Mouse (Mus musculus) G1E-ER4 (cell line): ENCODE data around the gene Lyl1. TPM values are rescaled to one million over a fixed set of nuclear protein-coding genes. Genes with fewer than 3 reads are reported as not detected.

ENCODE experiments used
- GATA1 ChIP-seq: IDR thresholded peaks from one replicate; pipeline ENCODE4 v1.8.0; 2012; ENCODE audit warnings: low read length, inconsistent platforms
- polyA plus RNA-seq: library from polyadenylated mRNA; stranded (reverse); fragments of >175 nt; gene quantifications from 2 replicates; pipeline ENCODE4 v1.2.3, GENCODE M21; 2012

The Lyl1 gene
- polyA plus RNA-seq, 1 experiment: 447 TPM

DNA sequence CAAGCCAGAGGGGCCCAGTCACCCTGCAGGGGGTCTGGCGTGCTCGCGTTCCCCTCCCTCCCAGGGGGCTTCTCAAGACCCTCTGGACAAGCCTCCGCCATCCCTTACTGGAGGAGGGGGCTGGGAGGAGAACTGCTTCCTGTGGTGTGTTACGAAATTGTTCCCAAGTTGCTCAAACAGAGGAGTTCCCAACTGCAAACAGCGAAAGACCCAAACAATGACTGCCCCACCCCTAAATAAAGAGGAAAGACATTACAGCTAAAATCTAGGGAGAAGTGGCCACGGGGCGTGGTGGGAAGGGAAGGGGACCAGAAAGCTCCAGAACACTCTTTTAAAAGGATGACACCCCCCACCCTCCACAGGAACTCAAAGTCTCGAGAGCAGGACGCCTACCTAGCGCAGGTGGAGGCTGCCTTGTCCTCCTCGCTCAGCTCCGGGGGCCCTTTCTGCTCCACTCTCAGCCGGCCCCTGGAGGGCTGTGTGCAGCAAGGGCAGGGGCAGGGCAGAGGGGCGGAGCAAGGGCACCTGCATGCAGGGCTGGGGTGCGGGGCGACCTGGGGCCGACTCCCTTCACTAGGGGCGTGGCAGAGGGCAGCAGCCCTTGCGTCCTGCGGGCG, 6.1 kb downstream of the Lyl1 start:
- TF ChIP-seq GATA1: no peak

DNA sequence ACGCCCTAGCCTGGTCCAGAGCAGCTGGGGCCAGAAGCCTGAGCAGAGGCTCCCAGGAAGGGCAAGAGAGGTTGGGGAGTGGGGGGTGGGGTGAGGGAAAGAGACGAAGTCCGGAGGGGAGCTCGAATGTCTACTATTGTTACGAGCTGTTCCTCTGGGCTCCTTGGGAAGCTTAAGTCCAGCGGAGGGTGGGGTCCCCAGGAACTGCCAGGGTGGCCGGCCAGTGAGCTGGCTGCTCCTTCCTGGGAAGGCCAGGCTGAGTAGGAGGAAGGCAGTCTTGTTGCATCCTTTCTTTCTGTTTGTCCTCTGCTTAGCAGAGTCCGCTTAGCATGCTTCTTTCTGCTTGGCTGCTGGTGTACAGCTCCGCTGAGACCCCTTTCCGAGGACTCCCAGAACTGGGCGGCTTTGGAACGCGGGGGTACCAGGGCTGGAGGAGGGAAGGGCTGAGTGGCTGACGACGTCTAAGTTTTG, 6.8 kb downstream of the Lyl1 start:
- no peak for TF ChIP-seq GATA1

DNA sequence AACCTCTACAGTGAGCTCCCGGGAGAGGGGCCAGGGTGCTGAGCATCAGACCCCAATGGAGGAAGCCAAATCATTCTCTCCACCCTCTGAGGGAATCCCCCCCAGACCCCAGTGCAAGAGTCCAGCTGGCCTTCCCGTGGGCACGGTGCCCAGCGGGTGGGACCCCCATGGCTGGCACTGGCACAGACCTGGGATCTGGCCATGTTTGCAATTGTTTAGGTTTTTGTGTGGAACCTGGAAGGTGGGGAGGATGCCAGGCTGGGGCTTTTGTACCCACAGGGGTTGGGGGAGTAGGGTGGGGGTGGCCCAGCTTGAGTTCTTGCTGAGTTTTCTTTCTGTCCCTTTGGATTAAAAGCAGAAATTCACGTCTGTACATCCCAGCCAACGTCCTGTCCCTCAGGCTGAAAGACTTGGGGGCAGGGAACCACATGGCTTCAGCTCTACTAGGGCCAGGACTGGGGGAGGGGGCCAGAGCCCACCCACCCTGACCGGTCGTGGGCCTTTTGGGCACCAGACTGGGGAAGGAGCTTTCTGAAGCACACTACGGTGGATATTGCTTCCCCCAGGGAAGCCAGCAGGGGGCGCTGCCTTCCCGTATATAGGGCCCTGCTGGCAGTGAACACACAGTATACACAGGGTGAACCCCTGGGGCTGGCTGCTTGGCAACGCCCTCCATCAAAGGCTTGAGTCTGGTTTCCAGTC, 7.7 kb downstream of the Lyl1 start:
- TF ChIP-seq GATA1: no peak

DNA sequence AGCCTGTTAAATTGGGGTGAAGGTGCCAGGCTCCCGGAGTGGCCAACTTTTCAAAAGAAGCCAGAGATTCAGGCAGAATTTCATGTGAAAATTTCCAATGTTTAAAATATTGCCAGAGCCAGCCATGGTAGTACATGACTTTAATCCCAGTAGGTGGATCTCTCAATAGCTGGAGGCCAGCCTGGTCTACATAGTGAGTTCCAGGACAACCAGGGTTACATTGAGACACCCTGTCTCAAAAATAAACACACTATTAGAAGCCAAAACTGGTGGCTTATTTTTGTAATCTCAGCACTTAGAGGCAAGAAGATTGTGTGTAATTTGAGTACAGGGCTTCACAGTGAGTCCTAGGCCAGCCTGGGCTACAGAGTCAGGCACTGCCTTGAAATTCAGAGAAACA, 8.7 kb downstream of the Lyl1 start:
- no peak for TF ChIP-seq GATA1

DNA sequence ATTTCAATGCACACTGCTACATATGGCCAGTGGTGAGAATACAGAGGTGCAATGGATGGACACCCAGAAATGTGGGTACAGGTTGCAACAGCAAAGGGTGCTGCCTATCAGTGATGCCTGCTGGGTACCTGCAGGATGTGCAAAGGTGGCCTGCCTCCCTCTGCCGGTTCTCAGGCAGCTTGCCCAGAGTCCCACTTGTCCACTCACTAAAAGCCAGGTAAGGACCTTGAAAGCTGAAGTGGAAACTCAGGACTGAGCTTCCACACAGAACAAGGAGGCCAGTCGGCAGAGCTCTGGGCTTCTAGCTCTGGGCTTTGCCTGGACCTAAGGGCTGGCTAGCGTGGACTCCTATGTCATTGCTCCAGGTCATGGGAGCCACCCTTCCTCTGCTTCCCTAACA, 10.1 kb downstream of the Lyl1 start:
- no peak for TF ChIP-seq GATA1

DNA sequence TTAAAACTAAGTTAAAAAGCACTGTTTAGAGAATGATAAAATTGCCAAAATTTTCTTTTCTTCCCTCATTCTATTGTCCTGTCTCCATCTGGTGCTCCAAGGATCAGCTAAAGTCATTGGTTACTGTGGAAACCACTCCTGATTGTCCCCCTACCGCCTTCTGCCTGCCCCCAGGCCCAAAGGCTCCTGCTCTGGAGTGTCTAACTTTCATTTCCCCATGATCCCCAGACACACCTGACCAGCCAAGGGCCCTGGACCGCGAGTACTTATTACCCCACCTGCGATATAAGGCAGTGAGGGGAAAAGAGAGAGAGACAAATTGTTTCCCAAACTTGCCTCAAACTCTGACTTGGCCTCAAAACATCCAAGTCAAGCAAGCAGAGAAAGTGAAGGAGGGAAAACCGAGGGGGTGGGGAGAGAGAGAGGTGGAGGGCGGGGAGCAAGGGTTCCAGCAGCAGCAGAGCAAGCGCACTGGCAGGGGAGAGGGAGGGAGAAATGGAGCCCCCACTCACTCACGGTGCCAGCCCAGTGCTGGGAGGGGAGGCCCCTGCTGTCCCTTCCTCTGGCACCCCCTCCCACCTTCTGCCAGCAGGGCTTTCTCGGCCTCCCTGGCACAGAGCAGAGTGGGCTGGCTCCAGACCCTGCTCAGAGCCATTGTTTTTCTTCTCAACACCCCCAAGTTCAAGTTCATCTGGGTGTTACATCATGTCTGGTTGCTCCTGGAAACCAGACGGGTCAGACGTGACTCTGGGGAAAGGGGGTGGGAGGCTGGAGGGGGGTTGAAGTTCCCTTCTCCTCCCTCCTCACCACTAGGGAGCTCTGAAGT, 10.9 kb downstream of the Lyl1 start:
- no peak for TF ChIP-seq GATA1

DNA sequence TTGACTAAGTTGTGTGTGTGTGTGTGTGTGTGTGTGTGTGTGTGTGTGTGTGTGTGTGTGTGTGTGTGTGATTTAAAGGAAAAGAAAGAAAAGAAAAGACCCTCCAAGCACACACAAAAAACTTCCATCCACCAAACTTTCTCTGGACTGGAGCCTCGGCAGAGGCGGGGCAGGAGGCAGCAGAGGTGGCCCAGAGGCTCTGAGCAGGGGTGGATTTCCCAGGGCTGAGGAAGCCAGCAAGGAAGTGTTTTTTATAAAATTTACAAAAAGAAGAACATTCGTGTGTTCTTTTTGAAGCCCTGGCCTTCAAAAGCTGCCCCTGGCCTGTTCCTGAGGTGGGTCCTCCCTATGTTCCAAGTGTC, 11.5 kb downstream of the Lyl1 start:
- no peak for TF ChIP-seq GATA1

DNA sequence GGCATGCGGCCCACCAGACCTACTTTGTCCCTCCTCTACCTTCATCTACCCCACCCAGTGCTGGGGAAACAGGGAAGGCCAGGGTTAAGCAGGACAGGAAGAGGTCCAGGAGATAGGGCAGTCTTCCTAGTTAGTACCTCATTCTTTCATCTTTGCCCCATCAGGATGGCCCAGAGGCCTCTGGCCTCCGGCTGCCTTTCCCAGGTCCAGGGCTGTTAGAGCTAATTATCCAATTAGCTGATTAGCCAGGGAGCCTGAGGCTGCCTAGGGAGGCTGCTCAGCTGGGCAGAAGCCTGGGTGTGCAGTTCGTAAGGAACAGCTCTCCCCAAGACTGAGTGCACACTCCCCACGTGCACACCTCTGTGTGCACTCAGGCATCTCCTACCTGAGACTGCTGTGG, 12.1 kb downstream of the Lyl1 start:
- no peak for TF ChIP-seq GATA1

DNA sequence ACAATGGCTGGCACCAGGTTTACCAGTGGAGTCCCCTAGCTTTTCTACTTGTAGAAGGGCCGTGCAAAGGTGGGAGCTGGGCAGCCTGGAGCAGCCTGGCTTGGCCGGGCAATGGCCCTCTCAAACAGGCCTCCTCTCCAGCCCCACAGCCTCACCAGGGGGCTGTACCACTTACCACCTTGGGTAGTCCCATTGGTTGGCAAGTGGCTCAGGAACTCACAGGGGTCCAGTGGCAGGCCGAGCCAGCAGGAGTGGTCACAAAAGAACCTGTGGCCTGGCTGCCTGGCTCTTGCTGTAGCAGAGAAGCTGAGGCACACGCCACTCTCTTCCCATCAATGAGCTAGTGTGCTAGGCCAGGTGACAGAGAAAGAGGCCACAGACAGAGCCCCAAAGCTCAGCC, 12.9 kb downstream of the Lyl1 start:
- TF ChIP-seq GATA1: no peak

DNA sequence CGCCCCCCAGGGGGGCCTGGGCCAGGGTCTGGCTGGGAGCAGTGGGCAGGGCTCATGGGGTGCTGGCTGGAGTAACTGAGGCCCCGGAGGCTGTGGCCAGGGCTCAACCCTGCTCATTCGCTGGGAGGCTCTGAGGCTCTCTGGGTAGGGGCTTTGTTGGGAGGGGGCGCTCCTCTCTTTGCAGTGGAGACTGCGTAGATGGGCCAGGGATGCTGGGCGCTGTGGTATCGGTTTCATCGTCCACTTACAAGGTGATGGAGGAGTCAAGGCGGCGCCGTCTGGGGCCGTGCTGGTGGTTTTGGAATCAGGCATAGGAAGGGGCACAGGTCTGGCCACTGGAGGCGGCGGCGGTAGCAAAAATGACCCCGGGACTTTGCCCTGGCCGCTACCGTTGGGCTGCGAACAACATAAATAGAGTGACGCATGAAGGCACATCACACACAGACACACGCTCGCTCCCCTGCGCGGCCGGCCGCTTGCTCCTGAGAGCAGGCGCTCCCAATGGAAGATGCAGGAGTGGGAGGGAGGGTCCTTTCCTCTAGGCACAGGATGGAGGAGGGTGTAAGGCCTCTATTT, 14.7 kb downstream of the Lyl1 start:
- no peak for TF ChIP-seq GATA1

DNA sequence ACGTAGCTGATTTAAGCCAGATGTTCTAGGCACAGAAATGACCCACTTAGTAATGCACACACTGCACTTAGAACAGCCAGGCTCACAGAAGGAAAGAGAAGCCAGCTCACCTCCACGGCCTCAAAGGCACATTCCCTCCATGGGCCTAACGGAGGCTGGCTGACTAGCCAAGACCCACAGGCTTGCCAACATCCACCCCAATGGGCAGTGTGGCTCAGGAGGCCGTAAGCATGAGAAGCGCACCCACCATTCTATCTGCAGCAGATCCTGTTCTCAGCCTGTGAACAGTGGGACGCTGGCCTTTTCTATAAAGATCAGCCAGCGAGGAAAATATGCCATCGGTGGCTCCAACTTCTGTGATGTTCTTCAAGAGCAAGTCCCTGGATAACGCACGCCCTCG, 15.5 kb downstream of the Lyl1 start:
- TF ChIP-seq GATA1: no peak

DNA sequence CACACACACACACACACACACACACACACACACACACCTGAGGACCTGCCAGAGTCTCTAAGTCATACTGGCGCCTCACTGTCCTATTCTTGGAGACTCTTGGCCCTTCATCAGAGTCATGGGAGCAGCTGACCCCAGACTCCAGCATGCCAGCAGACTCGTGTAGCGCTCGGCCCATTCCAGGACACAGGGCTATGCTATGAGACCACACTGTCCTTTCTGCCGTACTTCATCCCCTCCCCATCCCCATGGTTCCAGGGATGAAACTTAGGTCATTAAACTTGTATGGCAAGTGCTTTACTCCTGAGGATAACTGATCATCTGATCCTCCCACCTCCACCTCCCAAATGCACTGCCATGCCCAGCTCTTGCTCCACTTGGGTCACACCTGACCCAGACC, 17.2 kb downstream of the Lyl1 start:
- no peak for TF ChIP-seq GATA1

DNA sequence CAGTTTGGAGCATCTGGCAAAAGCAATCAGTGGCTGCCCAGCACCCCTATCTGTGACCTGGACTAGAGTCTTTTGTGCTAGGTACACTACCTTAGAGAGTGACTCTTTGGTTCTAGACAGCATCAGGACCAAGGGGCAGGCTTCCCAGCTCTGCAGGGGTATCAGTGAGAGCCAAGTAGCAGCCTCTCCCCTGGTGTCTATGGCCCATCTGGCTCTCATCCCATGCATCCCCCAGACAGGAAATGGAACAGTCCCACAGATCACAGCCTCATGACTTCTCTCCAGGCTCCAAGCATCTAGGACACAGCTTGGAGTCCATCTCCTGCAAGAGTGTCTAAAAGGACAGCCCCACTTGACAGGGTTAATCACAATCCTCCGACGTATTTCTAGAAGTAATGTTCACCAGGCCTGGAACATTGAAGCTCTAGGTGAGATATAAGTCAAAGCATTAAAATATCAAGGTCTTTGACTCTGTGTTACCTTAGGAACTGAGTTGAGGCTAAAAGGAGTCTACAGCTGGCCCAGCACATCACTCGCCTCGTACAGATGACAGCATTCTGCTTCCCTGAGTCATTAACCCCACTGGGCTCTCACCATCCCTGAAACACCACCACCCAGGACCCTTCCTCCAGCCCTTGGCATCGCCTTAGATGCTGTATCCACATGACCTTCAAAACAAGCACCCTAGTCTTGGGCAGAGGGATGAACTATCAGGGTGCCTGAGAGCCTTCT, 17.9 kb downstream of the Lyl1 start:
- TF ChIP-seq GATA1: no peak

DNA sequence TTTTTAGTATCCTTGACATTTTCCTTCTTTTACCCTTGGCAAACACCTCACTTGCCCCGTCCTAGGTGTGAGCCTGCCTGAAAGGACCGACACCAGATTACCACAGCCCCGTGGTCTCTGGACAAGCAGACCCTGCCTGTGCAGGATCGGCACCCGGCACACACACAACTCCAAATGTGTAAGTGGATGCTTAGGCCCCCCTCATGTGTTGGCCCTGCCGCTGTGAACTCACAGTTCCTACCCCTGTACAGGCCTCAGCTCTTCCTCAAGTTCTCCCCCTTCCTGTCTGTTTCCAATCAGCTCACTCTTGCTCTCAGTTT, 21.2 kb downstream of the Lyl1 start:
- no peak for TF ChIP-seq GATA1

DNA sequence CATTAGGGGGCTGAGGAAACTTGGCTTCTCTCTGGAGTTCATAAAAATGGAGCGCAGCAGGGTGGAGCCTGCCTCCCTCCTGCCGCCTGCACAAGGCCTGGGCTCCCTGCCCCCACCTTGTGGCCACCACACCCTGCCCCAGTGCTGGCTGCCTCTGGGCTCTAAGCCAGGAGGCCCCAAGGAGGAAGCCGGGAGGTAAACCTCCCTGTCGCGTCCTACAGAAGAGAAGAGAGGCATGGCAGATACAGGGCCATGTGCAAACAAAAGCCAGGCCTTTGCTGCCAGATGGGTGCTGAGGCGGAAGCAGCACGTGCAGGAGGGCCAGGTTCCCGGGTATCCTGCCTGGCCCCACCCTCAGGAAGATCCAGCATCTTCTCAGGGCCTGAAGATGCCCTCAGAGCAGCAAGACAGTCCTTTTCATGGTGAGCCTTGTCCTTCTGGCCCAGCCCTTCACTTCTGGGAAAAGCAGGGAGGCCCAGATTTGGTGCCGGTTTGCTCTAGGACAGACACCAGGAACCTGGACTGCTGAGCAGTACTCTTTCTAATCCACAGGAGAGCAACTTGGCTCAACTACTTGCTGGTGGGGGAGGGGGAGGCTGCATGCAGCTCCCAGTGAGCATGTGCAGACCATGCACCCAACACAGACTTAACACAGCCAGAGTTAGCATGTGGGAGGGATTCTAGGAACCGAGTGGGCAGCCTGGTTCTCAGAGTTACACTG, 21.8 kb downstream of the Lyl1 start, which contains the start of gene G430095P16Rik:
TSS of gene G430095P16Rik (plus strand) at position 158 of the 721 bp plus-strand sequence.
- TF ChIP-seq GATA1: no peak
